In the genomic region with DNA sequence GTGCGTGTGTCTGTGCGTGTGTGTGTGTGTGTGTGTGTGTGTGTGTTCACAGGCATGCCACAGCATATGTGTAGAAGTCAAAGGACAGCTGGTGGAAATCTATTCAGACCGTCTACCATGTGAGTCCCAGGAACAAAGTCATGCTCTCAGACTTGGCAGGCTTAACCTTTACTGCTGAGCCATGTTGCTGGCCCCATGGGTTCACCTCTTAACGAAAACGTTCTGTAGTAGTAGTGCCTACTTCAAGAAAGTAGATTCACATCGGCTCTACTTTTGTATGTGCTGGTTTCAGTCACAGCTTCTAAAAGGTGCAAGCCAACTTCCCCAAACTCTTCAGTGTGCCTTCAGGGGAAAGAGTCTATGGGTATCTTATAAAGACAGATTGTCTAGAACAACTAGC, we compare ENCODE assay signal across 13 mouse cellular contexts.
"Had no signal": no experiment of that assay in that cellular context is flagged by ENCODE, and none has a peak within 500 bp of the region (broad histone marks: within the 10 kb centered on the region; RNA-seq: fewer than 3 reads in every experiment).

No protein-coding gene starts in this region.

- DNase-seq: kidney, adult 2 months; kidney, postnatal 14 days; left cerebral cortex, postnatal 4 days; liver, embryonic 13.5 days; lung, adult 18-20 months; retina, postnatal 1 day; thymus, postnatal 4 days had no signal

- H3K27me3 ChIP-seq: kidney, embryonic 15.5 days; limb, embryonic 13.5 days; liver, embryonic 13.5 days; midbrain, embryonic 12.5 days; neural tube, embryonic 13.5 days had no signal

- H3K4me2 ChIP-seq: kidney, embryonic 15.5 days; limb, embryonic 13.5 days; liver, embryonic 13.5 days; midbrain, embryonic 12.5 days; neural tube, embryonic 13.5 days had no signal

- H3K4me1 ChIP-seq: midbrain, embryonic 12.5 days had no signal

- H3K4me3 ChIP-seq: kidney, embryonic 15.5 days; limb, embryonic 13.5 days; liver, embryonic 13.5 days; midbrain, embryonic 12.5 days; neural tube, embryonic 13.5 days had no signal

- H3K9ac ChIP-seq: kidney, embryonic 15.5 days; limb, embryonic 13.5 days; liver, embryonic 13.5 days; midbrain, embryonic 12.5 days; neural tube, embryonic 13.5 days had no signal

- ATAC-seq: midbrain, embryonic 16.5 days had no signal

- H3K9me3 ChIP-seq: kidney, embryonic 15.5 days; limb, embryonic 13.5 days; liver, embryonic 13.5 days; midbrain, embryonic 12.5 days; neural tube, embryonic 13.5 days had no signal

- H3K36me3 ChIP-seq: kidney, embryonic 15.5 days; limb, embryonic 13.5 days; liver, embryonic 13.5 days; midbrain, embryonic 12.5 days; neural tube, embryonic 13.5 days had no signal

- H3K27ac ChIP-seq: kidney, embryonic 15.5 days; limb, embryonic 13.5 days; liver, embryonic 13.5 days; midbrain, embryonic 12.5 days; neural tube, embryonic 13.5 days; stomach, postnatal 0 days had no signal
